Mouse (Mus musculus) induced T-regulatory cell, adult 2 months (primary cell): ENCODE results near the gene Adgra3.

Experiments used
- DNase-seq: peaks from one replicate; pipeline ENCODE4 v3.0.0-alpha.2; 2012; ENCODE audit warnings: low read depth

Gene Adgra3

DNA sequence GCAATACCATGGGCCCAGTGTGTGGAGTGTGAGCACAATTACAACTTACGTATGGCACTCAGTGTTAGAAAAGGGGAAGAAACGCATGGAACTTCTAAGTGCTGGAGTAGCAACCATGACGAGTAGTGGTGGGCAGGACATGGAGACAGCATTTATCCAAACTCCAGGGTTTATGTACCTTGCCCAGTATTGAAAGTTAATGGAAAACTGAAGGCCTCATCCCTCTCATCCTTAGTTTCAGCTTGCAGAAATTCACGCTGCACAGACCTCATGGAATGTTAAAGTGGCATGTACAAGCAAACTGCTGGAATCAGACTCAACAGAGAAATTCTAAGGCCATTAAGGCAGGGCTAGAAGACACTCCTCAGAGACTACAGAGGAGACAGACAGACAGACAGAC is 84.6 kb downstream of the Adgra3 start:
- no peak for DNase-seq

DNA sequence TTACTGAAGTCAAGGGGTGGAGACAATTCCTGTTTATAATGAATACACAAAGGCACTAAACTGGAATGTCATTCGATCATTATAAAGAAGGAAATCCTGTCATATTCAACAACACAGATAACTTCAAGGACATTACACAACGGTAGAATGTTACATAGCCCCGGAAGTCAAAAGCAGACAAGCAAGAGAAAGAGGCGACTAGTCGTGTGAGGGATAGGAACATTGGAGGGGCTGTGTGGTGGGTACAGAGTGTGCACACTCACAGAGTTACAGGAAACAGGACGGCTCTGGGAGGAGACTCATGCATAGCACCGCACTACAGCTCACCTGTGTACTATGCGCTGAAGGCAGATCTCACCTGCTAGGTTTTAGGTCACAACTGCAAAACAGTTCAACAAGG is 89.1 kb downstream of the Adgra3 start:
- DNase-seq, result no peak

DNA sequence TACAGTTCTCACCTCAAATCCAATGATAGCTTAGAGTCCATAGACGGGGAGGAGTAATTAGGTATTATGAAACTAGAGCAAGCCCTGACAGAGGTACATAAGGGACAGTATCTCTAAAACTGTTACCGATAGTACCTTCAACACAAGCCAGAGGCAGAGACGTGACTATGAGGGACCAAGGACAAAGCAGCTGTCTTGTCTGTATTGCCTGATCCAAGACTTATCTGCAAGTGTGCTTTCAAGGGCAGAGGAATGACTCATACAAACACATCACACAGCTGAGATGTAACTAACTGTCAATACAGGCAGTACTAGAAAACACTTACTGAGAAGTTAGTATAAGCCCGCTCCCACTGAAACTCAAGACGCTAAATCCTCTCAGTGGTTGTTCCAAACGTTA is 91.1 kb downstream of the Adgra3 start:
- DNase-seq, result no peak

DNA sequence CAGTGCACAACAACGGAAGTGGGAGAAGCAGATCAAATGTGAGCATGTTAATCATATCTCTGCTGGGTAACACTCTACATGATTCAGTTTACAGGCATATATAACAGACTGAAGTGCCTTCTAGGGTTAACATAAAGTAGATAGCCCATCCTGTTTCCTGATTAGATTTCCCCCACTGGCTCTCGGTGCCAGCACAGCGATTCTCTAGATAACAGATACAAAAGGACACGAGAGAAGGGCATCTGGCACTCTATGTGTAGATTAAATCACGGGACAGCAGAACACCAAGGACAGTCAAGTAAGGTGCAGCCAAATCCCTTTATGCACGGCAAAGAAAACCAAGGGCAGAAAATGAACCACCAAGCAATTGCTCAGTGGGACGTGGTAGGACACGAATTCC is 93.0 kb downstream of the Adgra3 start:
- DNase-seq, result no peak

DNA sequence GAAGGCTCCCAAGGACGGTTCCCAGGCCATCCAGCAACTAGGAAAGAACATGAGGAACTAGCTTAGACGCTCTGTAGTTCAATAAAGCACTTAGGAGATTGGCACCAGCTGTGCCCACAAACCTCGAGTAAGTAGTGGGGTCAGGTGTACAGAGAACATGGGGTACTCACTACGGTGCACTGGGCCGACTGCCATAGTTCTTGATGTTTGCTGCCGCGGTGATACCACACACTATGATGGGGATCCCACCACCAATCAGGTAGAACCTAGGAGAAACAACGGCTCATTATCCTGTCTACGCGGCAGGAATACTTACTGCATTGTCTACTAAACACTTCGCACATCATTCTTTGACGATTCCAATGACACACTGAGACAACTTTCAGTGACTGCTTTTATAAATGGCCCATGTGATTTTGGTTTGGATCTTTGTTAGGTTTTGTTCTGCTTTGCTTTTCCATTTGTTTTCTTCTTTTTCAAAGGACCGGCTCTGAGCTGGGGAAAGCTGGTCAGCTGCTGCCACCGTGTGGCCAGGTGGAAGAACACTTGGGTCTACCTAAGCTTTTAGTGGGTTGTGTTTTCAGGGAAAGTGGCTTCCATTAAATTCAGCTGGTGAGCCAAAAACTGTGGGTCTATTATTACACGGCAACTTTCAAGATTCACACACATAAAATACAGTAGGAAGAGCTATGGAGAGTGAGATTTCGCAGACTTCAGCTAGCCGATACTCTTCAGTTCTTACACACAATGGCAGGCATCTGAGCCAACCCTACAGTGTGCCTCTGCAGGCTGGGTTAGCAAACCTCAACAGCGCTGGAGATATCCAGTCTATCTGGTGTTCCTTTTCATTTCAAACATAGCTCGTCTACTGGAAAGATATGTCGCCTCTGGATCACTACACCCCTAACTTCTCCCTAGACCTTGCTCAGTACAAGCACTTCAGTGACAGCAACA is 97.1 kb downstream of the Adgra3 start:
- peak; percentile 1 for DNase-seq

DNA sequence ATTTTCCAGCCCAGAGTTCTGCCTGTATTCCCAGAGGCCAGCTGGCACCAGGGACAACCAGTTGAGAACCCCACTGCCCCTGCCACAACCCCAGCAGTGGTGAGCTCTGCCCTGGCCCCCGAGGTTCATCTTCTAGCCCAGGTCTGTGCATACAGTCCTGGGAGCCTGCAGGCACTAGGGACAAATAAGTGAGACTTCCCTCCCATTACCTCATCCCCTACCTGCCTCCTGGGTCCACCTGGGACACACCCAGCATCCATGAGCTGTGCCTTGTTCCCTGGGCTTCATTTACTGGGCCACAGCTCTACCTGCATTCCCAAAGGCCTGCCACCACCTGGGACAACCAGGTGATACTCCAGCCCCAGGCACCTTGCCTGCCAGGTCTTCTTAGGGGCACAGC is 122.5 kb downstream of the Adgra3 start:
- no peak for DNase-seq

DNA sequence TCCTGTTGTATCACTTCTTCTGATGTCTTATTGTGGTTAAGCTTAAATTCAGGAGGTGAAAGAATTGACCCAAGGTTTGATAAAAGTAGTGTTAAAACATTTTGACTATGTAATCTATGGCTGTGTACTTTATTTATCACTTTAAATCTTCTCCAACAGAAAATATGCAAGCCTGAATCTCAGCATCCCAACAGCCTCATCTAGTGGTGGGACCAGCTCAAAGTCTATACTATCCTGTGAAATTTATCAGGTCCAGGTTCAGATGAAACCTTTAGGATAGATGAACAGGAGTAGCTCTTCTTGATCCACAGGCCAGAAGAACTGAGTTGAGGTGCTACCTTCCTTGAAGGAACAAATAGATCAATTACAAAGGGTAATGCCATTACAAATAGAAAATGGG is 134.1 kb downstream of the Adgra3 start:
- DNase-seq, result no peak

DNA sequence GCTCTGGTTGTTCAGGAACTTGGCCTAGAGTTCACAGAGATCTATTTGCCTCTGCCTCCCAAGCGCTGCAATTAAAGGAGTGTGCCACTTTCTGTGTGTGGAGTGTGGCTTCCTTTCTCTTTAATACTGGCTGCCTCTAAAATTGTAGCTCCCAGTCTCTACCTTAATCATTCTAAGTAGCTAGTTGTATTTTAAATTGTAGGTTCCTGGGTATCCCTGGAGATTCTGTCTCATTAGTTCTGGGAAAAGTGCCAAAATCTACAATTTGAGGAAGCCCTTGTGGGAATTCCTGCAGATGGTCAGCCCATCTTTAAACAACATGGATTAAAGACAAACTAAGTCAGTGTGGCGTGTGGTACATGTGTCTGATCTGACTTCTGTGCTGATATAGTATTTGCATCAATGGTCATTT is 143.1 kb downstream of the Adgra3 start:
- DNase-seq, result no peak
